Mouse (Mus musculus): ENCODE data around the gene Slc25a30.

Slc25a30 gene

DNA sequence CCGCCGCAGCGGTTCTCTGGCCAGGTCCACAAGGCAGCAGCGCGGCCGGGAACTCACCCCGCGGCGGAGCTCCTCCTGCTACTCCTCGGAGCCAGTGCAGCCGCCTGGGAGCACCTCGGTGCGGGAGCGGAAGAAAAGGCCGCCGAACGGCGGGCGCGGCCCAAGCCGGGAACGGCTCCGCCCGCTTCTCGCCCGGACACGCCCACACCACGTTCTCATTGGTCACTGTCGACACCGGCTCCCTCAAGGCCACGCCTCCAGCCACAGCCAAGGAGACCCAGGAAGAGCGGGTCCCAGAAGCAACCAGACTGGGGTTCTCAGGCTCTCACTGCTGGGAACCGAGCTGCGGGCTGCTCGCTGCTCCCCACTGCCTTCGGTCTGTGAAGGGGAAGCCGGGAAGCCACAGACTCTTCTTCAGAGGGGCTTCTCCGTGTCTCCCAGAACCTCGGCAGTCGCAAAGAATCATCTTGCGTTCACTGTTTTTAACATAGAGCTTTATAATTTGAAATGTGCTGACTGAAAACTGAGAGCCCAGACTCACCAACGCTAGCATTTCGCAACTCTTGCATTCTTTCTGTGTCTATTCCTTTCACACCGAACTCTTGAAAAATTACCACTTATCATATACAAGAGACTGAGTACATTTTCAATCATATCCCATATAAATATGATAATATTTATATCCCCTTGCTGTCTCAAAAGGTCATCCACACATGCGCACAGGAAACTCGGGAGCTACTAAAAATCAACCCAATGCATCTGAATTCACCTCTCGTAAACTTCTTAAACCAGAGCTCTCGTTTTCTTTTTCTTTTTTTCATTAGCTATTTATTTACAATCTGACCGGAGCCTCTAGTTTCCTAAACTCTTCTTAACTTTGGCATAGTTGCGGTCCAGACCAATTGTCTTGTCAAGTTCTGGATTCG lies at the start of gene Slc25a30:
Gene Slc25a30, minus strand, starts transcription at position 170 of the 926 bp plus-strand sequence.
- in situ Hi-C loops (cut with MboI; ENCODE audit: unreplicated experiment in 2 of 2), result no loop called here

- in situ Hi-C loops (cut with MboI; ENCODE audit: unreplicated experiment in 2 of 2), result loop anchor here in 1 of 2 experiments (10.0 to 25.0 kb wide), 2 partner anchors 792 to 851 kb away; no protein-coding TSS in a partner anchor
Measured at GRCm38 (mm10) chr14:75836579-75836978, 49.7 kb upstream of the Slc25a30 start.

- in situ Hi-C loops (cut with MboI; ENCODE audit: unreplicated experiment in 2 of 2), result loop anchor here in 1 of 2 experiments (5.0 to 25.0 kb wide), 3 partner anchors 83 to 852 kb away; partner anchors contain the start of gene Cog3
Measured at GRCm38 (mm10) chr14:75834739-75835381, 48.0 kb upstream of the Slc25a30 start.

- in situ Hi-C loops (cut with MboI; ENCODE audit: unreplicated experiment in 2 of 2), result loop anchor here in 1 of 2 experiments (5.0 to 25.0 kb wide), 3 partner anchors 82 to 853 kb away; partner anchors contain the start of gene Cog3
Measured at GRCm38 (mm10) chr14:75834251-75834738, 47.5 kb upstream of the Slc25a30 start.

GRCm38 (mm10) chr14:75833546-75834250 lies 46.9 kb upstream of the Slc25a30 start:
- in situ Hi-C loops (cut with MboI; ENCODE audit: unreplicated experiment in 2 of 2), result loop anchor here in 1 of 2 experiments (5.0 to 25.0 kb wide), 3 partner anchors 81 to 854 kb away; partner anchors contain the start of gene Cog3

GRCm38 (mm10) chr14:75832982-75833381 lies 46.1 kb upstream of the Slc25a30 start:
- in situ Hi-C loops (cut with MboI; ENCODE audit: unreplicated experiment in 2 of 2), result loop anchor here in 1 of 2 experiments (5.0 to 25.0 kb wide), 3 partner anchors 81 to 854 kb away; partner anchors contain the start of gene Cog3

GRCm38 (mm10) chr14:75832031-75832430 lies 45.2 kb upstream of the Slc25a30 start:
- in situ Hi-C loops (cut with MboI; ENCODE audit: unreplicated experiment in 2 of 2), result loop anchor here in 1 of 2 experiments (5.0 to 25.0 kb wide), 3 partner anchors 80 to 855 kb away; partner anchors contain the start of gene Cog3

- in situ Hi-C loops (cut with MboI; ENCODE audit: unreplicated experiment in 2 of 2), result loop anchor here in 1 of 2 experiments (5.0 to 25.0 kb wide), 4 partner anchors 38 to 857 kb away; partner anchors contain the start of gene Cog3
Measured at GRCm38 (mm10) chr14:75829817-75830216, 43.0 kb upstream of the Slc25a30 start.

DNA sequence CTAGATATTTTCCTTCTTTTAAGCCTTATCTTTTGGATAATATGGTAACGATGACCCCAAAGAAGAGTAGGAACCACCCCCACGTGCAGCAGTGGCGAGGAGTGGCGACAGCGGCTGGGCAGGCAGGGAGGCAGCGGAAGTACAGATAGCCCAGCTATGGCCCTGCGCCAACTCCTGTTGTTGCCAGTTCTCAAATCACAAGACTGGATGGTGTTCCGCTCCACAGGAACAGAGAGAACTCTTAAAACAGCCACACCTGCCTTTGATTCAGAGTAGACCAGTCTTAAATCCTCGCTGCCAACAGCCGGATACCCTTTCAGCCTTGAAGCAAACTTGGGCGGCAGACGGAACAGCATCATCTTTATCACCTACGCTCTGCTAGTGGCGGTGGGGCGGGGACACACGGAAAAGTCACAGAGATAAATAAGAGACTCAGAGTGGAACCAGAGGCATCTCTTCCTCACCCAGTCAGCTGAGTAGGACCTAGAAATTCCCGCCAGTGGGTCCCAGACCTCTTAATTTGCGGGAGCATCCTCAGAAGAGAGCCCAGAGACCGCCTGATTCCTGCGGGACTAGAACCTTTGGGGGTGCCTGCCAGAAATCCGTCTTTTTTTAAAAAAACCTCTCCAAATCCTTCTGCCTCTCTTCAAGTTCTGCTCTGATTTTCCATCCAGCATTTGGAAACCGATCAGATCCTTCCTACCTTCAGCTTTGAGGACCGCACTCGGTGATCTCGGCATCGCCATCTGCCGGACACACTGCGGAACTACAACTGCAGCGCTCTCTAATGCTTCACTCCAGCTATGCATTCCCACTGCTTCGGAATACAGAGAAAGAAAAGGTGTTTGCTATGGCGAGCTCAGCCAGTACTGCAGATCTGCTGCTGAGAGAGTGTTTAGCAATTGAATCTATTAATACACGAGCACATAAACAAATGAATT lies 42.3 kb upstream of the Slc25a30 start:
- in situ Hi-C loops (cut with MboI; ENCODE audit: unreplicated experiment in 2 of 2), result loop anchor here in 1 of 2 experiments (5.0 to 25.0 kb wide), 2 partner anchors 37 to 858 kb away; no protein-coding TSS in a partner anchor

DNA sequence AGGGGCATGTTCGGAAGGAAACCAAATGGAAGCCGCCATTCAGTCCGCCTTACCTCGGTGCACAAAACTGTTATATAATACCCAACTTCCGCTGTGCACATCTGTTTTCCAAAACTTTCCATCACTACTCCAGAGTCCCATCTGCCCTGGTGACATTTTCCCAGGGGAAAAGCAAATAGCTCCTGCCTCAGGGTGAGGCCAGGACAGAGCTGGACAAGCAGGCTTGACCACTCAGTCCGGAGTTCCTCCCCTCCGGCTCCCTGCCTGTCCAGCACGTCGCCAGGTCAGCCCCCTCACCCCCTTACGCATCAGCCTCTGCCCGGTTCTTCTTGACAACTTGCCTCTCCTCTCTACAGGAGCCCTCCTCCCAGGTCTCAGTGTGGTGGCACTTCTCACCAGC lies 41.4 kb upstream of the Slc25a30 start:
- in situ Hi-C loops (cut with MboI; ENCODE audit: unreplicated experiment in 2 of 2), result loop anchor here in 1 of 2 experiments (5.0 to 25.0 kb wide), 2 partner anchors 36 to 859 kb away; no protein-coding TSS in a partner anchor

- in situ Hi-C loops (cut with MboI; ENCODE audit: unreplicated experiment in 2 of 2), result loop anchor here in 1 of 2 experiments (5.0 to 25.0 kb wide), 2 partner anchors 35 to 860 kb away; no protein-coding TSS in a partner anchor
Measured at GRCm38 (mm10) chr14:75826851-75827410, 40.1 kb upstream of the Slc25a30 start.

DNA sequence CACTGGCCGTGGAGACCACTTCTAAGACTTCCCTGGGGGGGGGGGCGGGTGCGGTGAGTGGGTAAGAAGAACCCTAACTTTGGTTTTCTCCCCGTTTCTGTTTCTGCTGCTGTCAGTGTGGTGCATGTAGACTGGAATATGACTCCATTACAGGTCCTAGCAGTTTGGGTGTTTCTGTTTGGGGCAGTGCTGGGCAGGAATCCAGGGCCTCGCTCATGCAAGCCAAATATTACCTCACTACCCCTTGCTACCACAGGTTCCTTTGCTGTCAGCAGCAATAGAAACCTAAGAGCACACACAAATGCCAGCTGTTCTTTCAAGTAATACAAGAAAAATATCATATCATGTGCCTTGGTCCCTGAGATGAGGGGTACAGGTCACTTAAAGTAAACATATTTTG lies 33.2 kb upstream of the Slc25a30 start:
- in situ Hi-C loops (cut with MboI; ENCODE audit: unreplicated experiment in 2 of 2), result no loop called here

GRCm38 (mm10) chr14:75819341-75819740 lies 32.5 kb upstream of the Slc25a30 start:
- in situ Hi-C loops (cut with MboI; ENCODE audit: unreplicated experiment in 2 of 2), result no loop called here

DNA sequence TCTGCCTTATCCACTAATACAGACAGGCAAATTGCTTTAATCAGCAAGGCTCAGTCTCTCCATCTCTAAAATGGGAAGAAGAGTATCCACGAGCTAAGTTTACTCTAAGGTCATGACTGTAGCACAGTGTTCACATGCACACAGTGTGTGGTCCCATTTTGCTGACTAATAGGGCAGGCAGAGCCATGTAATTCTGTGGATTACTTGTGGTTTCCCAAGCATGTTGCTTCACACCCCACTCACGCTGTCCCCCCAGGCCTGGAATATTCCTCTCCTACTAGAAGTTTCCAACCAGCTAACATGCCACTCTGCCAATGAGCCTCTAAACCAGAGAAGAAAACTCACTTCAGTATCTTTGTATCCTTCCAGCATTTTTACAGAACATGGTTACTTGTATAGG lies 31.7 kb upstream of the Slc25a30 start:
- in situ Hi-C loops (cut with MboI; ENCODE audit: unreplicated experiment in 2 of 2), result no loop called here

- in situ Hi-C loops (cut with MboI; ENCODE audit: unreplicated experiment in 2 of 2), result no loop called here
Measured at GRCm38 (mm10) chr14:75809931-75810330, 23.1 kb upstream of the Slc25a30 start.

GRCm38 (mm10) chr14:75807800-75808199 lies 21.0 kb upstream of the Slc25a30 start:
- in situ Hi-C loops (cut with MboI; ENCODE audit: unreplicated experiment in 2 of 2), result no loop called here

GRCm38 (mm10) chr14:75797769-75798386 lies 11.0 kb upstream of the Slc25a30 start:
- in situ Hi-C loops (cut with MboI; ENCODE audit: unreplicated experiment in 2 of 2), result no loop called here

GRCm38 (mm10) chr14:75795918-75796317 lies 9.1 kb upstream of the Slc25a30 start:
- in situ Hi-C loops (cut with MboI; ENCODE audit: unreplicated experiment in 2 of 2), result no loop called here
